Mouse (Mus musculus): ENCODE data around the gene Fam71f2.

GRCm38 (mm10) chr6:29303251-29303650, 23.9 kb downstream of the Fam71f2 start:
- TF ChIP-seq CTCF (IDR thresholded peaks at IDR 0.05; ENCODE audit: low read depth) = no peak
- no peak for TF ChIP-seq EP300 (IDR thresholded peaks at IDR 0.05; ENCODE audit: low read depth)
